Mouse (Mus musculus): ENCODE data around the gene Ppp3ca.

The Ppp3ca gene

DNA sequence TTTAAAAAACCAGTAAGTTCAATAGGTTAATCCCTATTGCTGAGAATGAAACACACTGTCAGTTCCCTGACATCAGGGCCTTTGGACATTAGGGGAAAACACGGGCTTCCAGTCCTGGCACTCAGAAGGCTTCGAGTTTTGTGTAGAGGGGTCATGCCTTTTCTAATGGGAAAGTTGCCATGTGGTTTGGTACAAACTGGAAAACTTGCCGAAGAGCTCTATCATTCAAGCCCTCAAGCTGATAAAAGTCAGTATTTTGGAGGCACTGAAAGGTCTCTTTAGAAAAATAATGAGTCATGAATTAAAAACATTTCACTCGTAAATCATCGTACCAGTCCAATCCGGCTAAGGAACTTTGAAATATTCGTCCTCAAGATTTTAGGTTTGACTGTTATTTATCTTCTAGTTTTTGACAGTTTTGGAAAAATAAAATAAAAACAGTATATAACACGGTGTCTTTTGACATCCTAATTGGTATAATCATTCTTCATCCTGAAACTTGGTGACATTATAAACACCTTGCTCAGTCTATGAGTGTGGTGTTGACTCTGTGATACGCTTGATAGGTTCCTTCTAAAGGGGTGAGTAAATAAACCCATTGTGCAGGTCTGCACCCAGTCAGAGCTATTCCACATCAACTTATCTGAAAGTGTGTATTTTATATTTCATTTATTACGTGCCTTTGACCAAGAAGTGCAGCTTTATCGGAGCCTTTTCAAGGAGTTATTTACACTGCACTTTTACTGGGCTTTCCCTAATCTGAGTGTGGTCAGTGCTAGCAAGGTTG is 192.3 kb downstream of the Ppp3ca start:
- peak; percentile 93 for DNase-seq (ENCODE audit: low read depth)

DNA sequence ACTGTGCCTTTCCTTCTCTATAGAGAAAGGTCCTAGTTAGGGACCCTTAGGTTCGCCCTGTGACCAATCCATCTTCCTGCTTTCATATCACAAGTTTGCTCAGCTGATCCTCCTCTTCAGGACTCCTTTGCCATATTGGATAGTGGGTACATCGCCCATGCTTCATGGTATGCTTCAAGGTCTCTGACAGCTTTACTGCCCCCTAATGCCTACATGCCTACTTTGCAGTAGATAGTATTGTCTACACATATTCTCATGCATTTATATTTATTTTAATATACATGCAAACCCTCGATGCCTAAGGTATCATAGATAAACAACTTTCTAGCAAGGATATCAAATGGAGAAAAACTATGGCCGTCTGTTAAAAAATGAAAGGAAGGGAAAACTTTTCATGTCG is 193.2 kb downstream of the Ppp3ca start:
- DNase-seq (ENCODE audit: low read depth) = no peak

DNA sequence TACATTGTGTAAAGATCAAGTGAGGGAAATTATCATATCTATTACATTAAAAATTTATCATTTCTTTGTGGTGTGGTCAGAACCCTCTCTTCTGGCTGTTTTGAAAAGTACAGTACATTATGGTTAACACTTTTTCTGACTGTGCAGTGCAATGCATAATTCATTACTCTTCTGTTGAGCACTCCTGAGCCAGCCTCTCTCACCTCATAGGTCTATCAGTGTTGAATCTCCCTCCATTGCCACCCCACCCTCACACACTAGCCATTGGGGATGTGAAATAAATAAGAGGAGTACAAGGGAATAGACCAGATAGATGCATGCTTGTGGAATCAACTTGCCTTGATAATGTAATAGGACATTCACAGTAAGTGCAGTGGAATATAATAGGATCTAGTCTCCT is 194.4 kb downstream of the Ppp3ca start:
- no peak for DNase-seq (ENCODE audit: low read depth)

DNA sequence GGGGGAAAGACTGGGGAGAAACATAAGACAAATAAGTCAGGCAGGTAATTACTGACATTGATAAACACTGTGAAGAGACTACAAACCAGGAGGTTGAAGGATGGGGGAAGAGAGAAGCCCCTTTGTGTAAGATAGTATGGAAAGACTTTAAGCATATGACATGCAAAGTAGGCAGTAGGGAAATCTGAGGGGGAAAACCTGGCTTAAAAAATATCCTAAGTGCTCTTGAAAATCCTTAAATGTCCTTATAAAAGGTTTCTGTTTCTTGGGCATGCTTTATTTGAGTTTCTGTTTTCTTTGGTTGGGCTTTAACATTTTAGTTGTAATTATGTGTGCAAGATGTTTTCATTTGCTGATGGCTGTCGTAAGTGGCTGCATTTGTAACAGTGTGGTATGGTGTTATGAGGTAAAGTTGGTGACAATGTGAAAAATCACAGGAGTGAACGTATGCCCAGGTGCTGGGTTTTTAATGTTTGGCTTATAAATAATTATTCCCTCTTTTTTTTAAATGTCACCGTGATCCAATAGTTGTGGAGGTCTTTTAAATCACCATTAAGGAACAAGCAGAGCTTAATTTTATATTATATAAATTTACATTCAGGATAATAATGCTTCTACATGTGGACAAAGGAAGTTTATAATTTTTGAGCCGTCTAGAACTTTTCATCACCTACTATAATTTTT is 195.4 kb downstream of the Ppp3ca start:
- no peak for DNase-seq (ENCODE audit: low read depth)

DNA sequence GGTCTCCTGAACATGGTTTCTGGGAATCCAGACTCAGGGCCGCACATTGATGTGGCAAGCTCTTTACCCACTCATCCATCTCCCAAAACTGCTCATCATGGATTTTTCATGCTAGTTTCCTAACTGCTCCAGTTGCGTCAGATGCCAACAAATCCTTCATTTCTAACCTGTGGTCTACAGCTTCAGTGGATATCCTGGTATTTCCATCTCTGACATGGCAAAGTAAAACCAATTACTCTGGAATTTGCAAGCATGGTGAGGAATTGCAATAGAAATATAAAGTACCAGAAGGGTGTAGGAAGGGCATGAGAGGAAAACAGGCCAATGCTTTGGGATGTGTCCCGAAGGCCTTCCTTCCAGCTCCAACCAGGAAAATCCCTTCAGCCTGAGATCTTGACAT is 196.2 kb downstream of the Ppp3ca start:
- peak; percentile 19 for DNase-seq (ENCODE audit: low read depth)

DNA sequence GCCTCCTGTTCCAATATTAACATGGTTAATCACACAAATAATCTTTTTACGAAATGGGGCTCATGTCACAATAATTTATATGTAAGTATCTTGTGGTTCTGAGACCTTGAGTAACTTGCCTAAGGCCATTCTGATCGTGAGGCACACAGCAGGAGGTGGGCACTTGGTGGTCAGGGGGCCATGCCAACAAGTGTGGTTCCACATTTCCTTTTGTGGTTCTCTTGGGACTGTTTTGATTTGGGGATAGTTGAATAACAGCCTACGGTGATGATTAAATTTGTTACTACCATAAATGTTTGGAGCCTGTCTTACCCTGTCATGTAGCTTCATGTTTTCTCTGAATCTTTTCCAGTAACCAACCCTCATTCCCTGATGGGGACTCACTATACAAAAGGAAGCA is 196.6 kb downstream of the Ppp3ca start:
- peak; percentile 37 for DNase-seq (ENCODE audit: low read depth)

DNA sequence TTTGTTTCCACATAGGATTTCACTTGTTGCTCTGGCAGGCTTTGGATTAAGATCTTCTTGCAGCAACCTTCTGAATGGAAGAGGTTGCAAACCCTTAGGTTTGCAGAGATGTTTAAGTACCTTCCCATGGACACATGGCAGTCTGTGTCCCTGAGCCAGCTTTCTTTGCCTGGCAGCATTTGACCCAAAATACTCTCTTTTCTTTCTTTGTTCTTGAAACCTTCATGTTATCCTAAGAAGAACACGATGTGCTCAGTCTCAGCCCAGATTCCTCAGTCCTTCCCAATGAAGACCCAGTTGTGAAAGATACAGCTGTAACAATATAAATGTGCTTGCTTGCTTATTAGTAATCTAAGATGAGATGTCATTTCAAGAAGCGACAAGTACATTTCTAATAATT is 197.4 kb downstream of the Ppp3ca start:
- DNase-seq (ENCODE audit: low read depth) = no peak

DNA sequence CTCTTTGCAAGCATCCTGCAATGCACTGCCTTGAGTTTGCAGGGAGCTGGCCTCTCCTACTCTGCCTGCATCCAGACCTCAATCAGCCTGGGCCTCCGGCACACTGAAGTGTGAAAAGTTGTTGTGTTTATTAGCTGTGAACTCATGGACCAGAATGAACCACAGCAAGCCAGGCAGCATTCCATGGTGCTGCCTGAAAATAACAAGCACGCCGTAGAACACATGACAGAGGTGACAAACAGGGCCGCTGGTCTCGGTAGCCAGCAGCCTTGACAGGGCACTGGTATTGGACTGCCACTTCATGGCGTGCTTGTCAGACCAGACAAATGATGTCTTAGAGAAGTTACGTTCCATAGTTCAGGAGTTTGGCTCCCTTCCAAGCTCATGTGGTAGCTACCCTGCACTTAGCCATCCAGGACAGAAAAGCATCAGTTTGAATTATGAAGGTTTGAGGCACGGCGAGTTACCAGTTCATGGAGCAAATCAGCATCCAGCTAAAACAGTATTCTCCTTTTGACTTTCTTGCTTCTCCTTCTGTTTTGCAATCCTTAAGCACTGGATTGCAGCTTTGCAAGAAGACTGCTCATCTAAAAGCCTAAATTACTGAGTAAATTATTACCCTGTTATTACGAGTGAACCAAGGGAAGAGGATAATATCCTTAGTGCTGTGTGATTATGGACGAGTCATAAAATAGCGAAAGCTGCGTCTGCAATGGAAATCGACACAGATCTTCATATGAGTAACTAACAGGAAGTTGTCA is 202.0 kb downstream of the Ppp3ca start:
- DNase-seq (ENCODE audit: low read depth) = peak; percentile 13

DNA sequence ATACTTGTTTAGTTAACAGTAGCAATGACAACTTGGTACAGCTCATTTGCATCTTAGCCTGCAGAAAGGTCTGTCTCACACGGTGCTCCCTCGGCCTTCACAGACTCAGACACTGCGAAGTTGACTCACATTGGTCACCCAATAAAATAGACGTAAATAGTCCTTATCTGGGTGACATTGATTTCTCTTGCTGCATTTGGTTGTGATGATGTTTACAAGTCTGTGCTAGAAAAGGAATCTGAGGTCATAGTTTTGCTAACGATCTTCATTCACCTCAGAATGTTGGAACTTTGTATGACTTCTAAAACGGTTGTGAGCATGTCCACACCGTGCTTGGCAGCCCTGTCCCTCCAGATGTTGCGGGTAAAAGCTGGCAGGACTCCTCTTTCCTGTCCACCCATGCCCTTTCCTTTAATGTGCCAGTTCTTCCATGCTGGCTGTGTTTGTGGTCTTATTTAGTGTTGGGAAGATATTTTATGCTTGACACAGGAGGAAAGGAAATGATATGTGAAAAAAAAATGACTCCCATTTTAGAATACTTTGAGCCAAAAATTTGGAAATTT is 202.7 kb downstream of the Ppp3ca start:
- DNase-seq (ENCODE audit: low read depth) = no peak

DNA sequence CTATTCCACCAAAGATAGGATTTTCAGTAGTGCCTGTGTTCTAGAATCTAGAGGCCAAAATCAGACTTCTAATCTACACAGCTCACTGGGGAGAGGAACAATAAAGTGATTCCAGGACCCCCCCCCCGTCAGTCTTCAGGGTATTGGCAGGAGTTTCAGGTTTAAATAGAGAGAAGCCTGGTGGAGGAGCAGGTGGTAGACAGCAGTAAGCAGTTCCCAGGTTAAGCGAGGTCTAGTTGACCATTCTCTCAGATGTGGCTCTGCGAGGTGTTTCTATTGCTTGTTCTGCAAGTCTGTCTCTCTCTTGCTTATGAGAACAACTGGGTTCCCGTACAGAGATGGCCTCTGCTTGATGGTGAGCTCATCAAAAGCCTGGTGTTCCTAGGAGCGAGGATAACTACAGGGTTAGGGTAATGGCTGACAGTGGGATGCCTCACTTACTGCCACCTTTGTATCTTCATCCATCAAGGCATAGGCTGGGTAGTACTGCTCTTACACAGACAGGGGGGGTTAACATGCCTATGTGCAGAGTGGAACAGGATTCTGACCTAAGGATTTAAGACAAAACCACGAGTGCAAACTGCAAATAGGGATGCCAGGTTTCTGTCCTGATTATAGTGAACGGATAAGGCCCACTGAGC is 204.0 kb downstream of the Ppp3ca start:
- DNase-seq (ENCODE audit: low read depth) = no peak

DNA sequence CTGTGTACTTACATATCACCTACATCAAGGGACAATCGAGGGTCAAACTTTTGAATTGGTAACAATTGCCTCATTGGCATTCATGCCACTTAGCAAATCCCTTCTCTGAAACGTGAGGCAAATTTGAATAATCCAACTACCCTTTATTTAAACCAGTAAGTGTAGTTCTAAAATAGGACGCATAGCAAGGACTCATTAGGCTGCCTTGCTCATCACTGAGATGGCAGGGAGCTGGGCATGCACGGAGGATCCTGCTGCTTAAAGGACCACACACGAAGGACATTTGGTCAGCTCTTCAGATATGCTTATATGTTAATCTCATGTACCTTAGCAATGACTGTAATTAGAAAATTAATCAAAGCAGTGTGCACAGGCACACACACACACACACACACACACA is 204.6 kb downstream of the Ppp3ca start:
- no peak for DNase-seq (ENCODE audit: low read depth)

DNA sequence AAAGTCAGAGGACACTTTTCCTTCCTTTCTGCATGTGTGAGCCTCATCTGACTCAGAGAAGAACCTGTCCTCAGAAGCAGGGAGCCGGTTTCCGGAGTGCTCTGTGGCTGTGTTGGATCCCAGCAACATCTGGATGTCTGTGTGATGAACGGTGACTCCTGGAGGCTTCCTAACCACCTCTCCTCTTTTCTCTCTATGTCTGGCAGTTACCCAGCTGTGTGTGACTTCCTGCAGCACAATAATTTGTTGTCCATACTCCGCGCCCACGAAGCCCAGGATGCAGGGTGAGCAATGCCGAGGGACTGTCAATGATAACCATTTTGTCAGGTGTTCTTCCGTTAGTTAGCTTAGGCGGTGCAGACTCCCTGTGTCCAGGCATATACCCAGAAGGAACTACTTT is 217.8 kb downstream of the Ppp3ca start:
- DNase-seq (ENCODE audit: low read depth) = no peak

DNA sequence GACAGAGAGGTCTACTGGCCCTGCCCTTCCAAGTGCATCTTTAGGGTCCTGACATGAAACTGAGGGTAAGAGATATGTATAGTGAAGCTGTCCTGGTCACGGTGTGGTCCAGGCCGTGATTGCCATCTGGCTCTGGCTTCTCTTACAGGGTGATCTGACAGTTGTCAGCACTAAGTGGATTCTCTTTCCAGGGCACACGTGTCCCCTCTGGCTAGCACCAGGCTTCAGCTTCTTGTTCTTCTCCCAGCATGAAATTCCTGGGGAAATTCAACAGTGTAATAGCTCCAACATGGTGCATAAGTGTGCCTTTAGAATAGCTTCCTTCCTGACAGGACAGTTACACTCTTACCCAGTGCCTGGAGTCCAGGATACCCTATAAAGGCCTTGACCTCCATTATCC is 222.2 kb downstream of the Ppp3ca start:
- DNase-seq (ENCODE audit: low read depth) = no peak

DNA sequence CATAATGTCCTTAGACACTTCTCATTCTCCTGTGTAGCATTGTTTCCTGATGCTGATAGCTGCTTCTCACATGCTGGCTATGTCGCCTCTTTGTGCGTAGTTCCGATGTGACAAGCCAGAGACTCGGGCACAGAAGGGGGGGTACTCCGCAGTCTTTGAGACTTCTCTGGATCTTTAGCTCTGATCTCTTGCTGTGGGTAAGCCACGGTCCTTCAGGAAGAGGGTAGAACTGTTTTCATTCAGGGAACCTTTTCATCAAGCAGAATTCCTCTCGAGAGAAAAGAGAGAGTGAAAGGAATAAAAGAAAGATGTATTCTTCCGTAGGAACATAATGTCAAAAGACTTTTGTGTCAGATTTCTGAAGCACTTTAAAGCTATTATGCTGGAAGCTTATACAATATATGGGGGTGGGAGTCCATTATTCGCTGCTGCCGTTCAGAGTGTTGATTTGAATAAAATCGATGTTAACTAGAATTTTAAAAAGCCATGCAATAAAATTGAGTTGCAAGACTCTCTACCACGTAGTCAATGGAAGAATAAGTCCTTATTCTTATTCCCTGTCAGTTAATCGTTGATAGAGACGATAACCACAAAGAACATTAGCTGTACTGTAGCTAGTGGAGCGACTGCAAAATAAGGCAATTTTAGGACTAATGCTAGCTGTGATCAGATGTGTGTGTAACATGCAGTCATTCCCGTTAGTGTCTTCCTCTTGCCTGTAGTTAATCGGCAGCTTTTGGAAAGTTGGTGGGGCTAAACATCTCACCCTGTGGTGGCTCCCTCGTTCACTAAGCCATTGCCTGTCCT is 223.9 kb downstream of the Ppp3ca start:
- DNase-seq (ENCODE audit: low read depth) = no peak

DNA sequence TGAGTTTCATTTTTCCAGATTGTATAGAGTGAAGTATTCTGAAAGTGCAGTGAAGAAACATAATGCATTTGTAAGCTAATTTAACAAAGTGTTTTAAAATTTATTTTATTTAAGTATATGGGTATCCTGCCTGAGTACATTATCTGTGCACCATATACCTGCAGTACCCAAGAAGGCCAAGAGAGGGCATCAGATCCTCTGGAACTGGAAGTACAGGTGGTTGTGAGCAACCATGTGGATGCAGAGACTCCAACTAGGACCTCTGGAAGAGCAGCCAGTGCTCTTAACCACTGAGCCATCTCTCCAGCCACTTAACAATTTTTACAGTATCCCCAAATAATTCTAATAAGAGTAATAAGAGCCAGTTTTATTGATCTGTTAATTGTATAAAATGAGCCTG is 225.6 kb downstream of the Ppp3ca start:
- peak; percentile 41 for DNase-seq (ENCODE audit: low read depth)

DNA sequence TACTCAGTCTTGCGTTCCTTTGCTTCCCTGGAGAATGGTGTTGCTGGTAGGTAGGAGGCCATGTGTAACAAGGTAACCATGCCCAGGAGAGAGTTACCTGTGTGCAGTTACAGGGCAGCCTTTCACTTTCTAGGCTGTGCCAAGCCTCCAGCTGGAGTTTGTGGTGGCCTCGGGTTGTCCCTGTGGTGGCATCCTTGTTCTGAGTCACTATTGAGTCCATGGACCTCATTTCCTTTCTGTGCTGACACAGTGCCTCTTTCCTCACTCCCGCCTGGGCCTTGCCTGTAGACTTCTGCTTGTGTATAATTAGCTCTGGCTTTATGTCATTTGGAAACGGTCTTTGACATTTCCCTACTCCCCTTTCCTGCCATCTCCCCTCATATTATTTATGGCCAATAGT is 226.4 kb downstream of the Ppp3ca start:
- DNase-seq (ENCODE audit: low read depth) = no peak

DNA sequence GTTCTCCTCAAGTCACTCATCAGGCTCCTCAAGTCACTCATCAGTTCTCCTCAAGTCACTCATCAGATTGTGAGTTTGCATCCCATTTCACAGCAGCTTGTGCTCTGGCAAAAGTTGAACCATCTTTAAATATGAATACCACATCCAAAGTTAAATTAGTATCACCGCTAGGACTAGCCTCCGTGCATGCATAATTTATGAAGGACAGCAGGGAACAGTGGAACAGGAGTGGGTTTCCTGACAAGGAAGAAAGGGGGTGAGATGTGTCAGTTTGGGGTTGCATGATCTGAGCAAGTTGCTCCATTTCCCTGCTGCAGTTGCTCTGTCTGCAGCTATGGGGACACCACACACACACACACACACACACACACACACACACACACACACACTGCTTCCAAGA is 229.8 kb downstream of the Ppp3ca start:
- no peak for DNase-seq (ENCODE audit: low read depth)

DNA sequence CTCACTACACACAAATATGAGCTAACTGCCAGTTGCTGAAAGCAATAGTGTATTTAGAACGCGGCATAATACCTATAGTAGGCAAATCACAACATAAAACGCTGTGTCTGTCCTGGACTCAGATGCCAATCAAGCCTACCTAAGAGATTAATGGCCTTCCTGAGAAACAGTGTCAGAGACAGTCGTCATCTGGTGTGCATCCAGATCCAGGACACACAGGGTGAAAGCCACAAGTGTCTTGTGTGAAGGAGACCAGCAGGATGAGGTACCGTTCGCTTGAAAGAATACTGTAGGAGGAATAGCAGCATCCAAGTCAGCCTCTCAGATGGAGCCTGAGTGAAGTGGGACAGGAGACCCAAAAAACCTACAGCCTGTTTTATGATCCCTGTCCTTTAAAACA is 231.1 kb downstream of the Ppp3ca start:
- no peak for DNase-seq (ENCODE audit: low read depth)

DNA sequence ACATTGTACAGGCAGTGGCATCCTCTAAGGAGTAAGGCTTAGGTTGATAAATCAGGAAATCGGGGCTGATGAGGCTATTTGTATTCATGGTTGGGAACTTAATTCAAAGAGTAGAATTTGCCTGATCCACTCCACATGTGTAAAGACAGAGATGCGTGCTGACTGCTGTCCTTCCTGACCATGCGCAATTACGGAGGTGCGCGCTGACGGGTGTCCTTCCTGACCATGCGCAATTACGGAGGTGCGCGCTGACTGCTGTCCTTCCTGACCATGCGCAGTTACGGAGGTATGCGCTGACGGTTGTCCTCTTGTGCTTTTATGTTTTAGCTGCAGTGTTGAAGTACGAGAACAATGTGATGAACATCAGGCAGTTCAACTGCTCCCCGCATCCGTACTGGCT is 232.9 kb downstream of the Ppp3ca start:
- DNase-seq (ENCODE audit: low read depth) = no peak

DNA sequence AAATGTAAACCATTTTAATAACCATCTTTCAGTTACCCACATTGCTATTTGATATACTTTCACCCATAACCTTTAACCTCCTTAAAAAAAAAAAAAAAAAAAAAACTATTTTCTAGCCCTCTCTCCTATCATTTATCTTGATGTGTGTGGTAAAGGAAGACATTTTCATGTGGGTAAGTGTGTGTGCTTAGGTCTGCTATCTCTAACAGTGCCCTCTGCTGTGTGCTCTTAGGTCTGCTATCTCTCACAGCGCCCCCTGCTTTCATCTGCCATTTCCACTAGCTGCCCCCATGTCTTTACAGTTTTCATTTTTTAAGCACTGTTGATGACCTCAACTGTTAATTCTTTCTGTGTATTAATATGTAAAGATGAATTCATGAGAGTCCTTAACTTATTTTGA is 235.7 kb downstream of the Ppp3ca start:
- peak; percentile 33 for DNase-seq (ENCODE audit: low read depth)

DNA sequence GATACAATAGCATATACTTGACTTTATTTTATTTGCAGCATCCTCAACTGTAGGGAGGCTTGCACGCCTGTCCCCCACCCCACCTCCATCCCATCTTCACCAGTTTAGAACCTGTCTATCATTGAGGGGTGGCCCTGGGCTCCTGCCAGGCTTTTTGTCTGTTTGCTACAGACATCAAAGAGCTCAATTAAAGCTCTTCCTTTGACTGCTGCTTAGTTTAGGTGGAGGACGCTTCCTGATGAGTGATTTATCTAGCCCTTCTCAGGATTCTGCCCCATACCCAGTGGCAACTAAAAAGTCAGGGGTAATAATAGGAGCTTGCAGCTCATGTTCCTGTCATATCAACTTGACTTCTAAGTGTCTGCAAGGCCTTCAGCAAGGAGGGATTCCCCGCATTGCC is 239.6 kb downstream of the Ppp3ca start:
- no peak for DNase-seq (ENCODE audit: low read depth)

Measured in NIH3T3 (cell line).